Comparison of ENCODE assay signal across 8 mouse cellular contexts in the genomic region with DNA sequence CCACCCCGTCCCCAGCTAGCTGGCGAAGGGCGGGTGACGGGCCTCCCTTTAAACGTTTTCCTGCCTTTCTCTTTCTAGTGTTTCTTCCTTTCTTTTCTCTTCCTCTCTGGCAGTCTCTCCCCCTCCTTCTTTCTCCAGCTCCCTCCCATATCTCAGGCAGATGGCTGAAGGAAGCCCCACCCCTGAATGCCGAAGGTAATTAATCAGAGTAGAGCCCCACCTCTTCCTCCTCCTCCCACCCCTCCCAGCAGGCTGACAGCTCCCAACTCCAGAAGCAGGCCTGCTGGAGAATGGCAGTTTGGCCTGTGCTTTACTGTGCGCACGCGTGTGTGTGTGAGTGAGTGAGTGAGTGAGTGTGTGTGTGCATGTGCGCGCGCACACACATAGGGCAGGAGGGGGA.
DNase-seq lines count a peak whose midpoint lies in the region; ATAC-seq lines count a peak whose summit lies in the region.

No protein-coding gene starts in this region.

- H3K27ac ChIP-seq in hindbrain, embryonic 12.5 days = peak overlapping the region; percentile 95

- H3K4me1 ChIP-seq in hindbrain, embryonic 12.5 days = peaks cover 47% of the 10 kb centered on the region

- 2% methylated on average over 12 of the region's 12 CpGs for WGBS in hindbrain, embryonic 12.5 days

- DNase-seq in ZHBTc4 (ENCODE audit: low read depth, low spot score) = peak; percentile 92
- DNase-seq in cerebellum, adult 9-11 months = peak; percentile 89
- DNase-seq in frontal cortex, postnatal 10 days (ENCODE audit: low spot score in 2 of 2) = peak; percentile 67 to 75
- DNase-seq in layer of hippocampus, postnatal 36 days = peak; percentile 72 to 75
- peak; percentile 95 for DNase-seq in lung, postnatal 10 days
- peak; percentile 72 to 77 for DNase-seq in right cerebral cortex, adult 2 months (ENCODE audit: low spot score in 2 of 2)
- DNase-seq in thymus, postnatal 36 days = no peak

- peak overlapping the region; percentile 61 for H3K4me2 ChIP-seq in hindbrain, embryonic 12.5 days (replicated peaks)

- 0 out of 2 replicates have a peak, but pooled peaks cover 2% of the 10 kb centered on the region for H3K36me3 ChIP-seq in hindbrain, embryonic 12.5 days

- no peaks in the 10 kb centered on the region for H3K9me3 ChIP-seq in hindbrain, embryonic 12.5 days (replicated peaks)

- H3K4me3 ChIP-seq in hindbrain, embryonic 12.5 days = peak overlapping the region; percentile 64

- peak overlapping the region; percentile 75 for H3K9ac ChIP-seq in hindbrain, embryonic 12.5 days

- peak; percentile 93 for ATAC-seq in hindbrain, embryonic 12.5 days (ENCODE audit: low FRiP score)

- no peaks in the 10 kb centered on the region for H3K27me3 ChIP-seq in hindbrain, embryonic 12.5 days

Comparison
In these comparisons a context has a peak if more than half of its experiments do, and no peak if none do; other contexts are left out.
1. DNase-seq: peak in ZHBTc4 (single experiment), cerebellum, adult 9-11 months (single experiment), frontal cortex, postnatal 10 days (2 of 2), layer of hippocampus, postnatal 36 days (2 of 2), lung, postnatal 10 days (single experiment) and right cerebral cortex, adult 2 months (2 of 2); none in thymus, postnatal 36 days (0 of 2).